Mouse (Mus musculus) frontal cortex, adult (tissue): ENCODE data around the gene Gm44805.
A peak's percentile ranks its signal among the peaks of the same experiment; 100 is the strongest.
"Not testable (repeated sequence)": the region's sequence is repeated elsewhere in the genome, so short reads cannot be mapped to it uniquely, and the experiment has no call there.

Experiments
- ATAC-seq: cut with Nextera tagmentation; 2 replicates; pipeline ENCODE4 v1.9.2; 2017; ENCODE audit warnings: mild to moderate bottlenecking, moderate library complexity, mixed read lengths; ENCODE audit not compliant: low TSS enrichment

Gm44805 gene

GRCm38 (mm10) chr7:19699827-19700148 is 18.6 kb upstream of the Gm44805 start:
- no peak for ATAC-seq

- peak; percentile 39 for ATAC-seq
These were observed 17.9 kb upstream of the Gm44805 start, which contains the start of gene Apoe for GRCm38 (mm10) chr7:19698907-19699826. Gene Apoe (minus strand): TSS chr7:19699188.

GRCm38 (mm10) chr7:19697949-19698906 is 17.0 kb upstream of the Gm44805 start:
- peak; percentile 24; the same call in 1 of the 2 replicates for ATAC-seq

GRCm38 (mm10) chr7:19696336-19696873 is 15.2 kb upstream of the Gm44805 start:
- ATAC-seq, result no peak

- no peak for ATAC-seq
These were observed 14.7 kb upstream of the Gm44805 start for GRCm38 (mm10) chr7:19695881-19696280.

- ATAC-seq, result no peak
These were observed 14.0 kb upstream of the Gm44805 start for GRCm38 (mm10) chr7:19695213-19695594.

GRCm38 (mm10) chr7:19694336-19695212 is 13.4 kb upstream of the Gm44805 start:
- no peak for ATAC-seq

GRCm38 (mm10) chr7:19693421-19693820 is 12.2 kb upstream of the Gm44805 start:
- peak; percentile 73 for ATAC-seq

GRCm38 (mm10) chr7:19691873-19692865 is 10.9 kb upstream of the Gm44805 start, which contains the start of gene Apoc1:
Gene Apoc1 (minus strand): TSS chr7:19692660.
- no peak for ATAC-seq

GRCm38 (mm10) chr7:19691434-19691833 is 10.2 kb upstream of the Gm44805 start:
- no peak for ATAC-seq

GRCm38 (mm10) chr7:19690845-19691244 is 9.6 kb upstream of the Gm44805 start:
- ATAC-seq, result no peak

GRCm38 (mm10) chr7:19688611-19689010 is 7.4 kb upstream of the Gm44805 start:
- no peak for ATAC-seq

GRCm38 (mm10) chr7:19688101-19688500 is 6.9 kb upstream of the Gm44805 start:
- no peak for ATAC-seq

GRCm38 (mm10) chr7:19686927-19687583 is 5.8 kb upstream of the Gm44805 start:
- ATAC-seq, result not testable (repeated sequence)

- ATAC-seq, result no peak
These were observed 5.3 kb upstream of the Gm44805 start for GRCm38 (mm10) chr7:19686521-19686920.

- ATAC-seq, result no peak
These were observed 4.2 kb upstream of the Gm44805 start for GRCm38 (mm10) chr7:19685374-19685773.

GRCm38 (mm10) chr7:19683771-19684201 is 2.6 kb upstream of the Gm44805 start:
- ATAC-seq, result no peak

- ATAC-seq, result no peak
These were observed 1.8 kb upstream of the Gm44805 start for GRCm38 (mm10) chr7:19682979-19683378.

- no peak for ATAC-seq
These were observed 521 bp downstream of the Gm44805 start for GRCm38 (mm10) chr7:19680702-19681101.
